Mouse (Mus musculus): ENCODE data around the gene Neil1. TPM values are rescaled to one million over a fixed set of nuclear protein-coding genes. Genes with fewer than 3 reads are reported as not detected.

Neil1 gene
- polyA plus RNA-seq, 1 experiment from 2014 or later = 7.4 TPM

GRCm38 (mm10) chr9:57143212-57143611 lies 4.9 kb downstream of the Neil1 start:
- Histone ChIP-seq H3K36me3 (replicated peaks; ENCODE audit: control insufficient read depth, insufficient read depth) (peaks cover 62% of the 10 kb centered on the region), H3K4me3 (replicated peaks; ENCODE audit: low read length) (no peak overlapping the region), H3K27ac (no peak overlapping the region), H3K4me1 (replicated peaks; ENCODE audit: control insufficient read depth, insufficient read depth, low read length) (peaks cover 10% of the 10 kb centered on the region), H3K27me3 (ENCODE audit: control insufficient read depth, insufficient read depth, low read length) (no peaks in the 10 kb centered on the region), H3K4me2 (replicated peaks) (no peak overlapping the region), H3K9ac (no peak overlapping the region), H3K9me3 (ENCODE audit: control insufficient read depth, low read length) (no peaks in the 10 kb centered on the region)
- DNase-seq (ENCODE audit: low spot score) (no peak), ATAC-seq (ENCODE audit: low FRiP score) (no peak)
- WGBS = 88% methylated on average over 11 of the region's 11 CpGs

- no peaks in the 10 kb centered on the region for H3K27me3 ChIP-seq (ENCODE audit: control insufficient read depth, insufficient read depth, low read length)
- H3K36me3 ChIP-seq (replicated peaks; ENCODE audit: control insufficient read depth, insufficient read depth) = peaks cover 77% of the 10 kb centered on the region
- H3K27ac ChIP-seq = no peak overlapping the region
- 92% methylated on average over 17 of the region's 17 CpGs for WGBS
- ATAC-seq (ENCODE audit: low FRiP score) (no peak), DNase-seq (ENCODE audit: low spot score) (no peak)
- H3K9ac ChIP-seq = no peak overlapping the region
- H3K4me3 ChIP-seq (replicated peaks; ENCODE audit: low read length) = no peak overlapping the region
- peaks cover 2% of the 10 kb centered on the region for H3K4me1 ChIP-seq (replicated peaks; ENCODE audit: control insufficient read depth, insufficient read depth, low read length)
- no peak overlapping the region for H3K4me2 ChIP-seq (replicated peaks)
- no peaks in the 10 kb centered on the region for H3K9me3 ChIP-seq (ENCODE audit: control insufficient read depth, low read length)
Observed at GRCm38 (mm10) chr9:57141417-57142353, 6.4 kb downstream of the Neil1 start.

GRCm38 (mm10) chr9:57139571-57139970 lies 8.5 kb downstream of the Neil1 start:
- WGBS = 97% methylated on average over 5 of the region's 5 CpGs
- Histone ChIP-seq H3K36me3 (replicated peaks; ENCODE audit: control insufficient read depth, insufficient read depth) (peaks cover 93% of the 10 kb centered on the region), H3K27me3 (ENCODE audit: control insufficient read depth, insufficient read depth, low read length) (no peaks in the 10 kb centered on the region), H3K9ac (no peak overlapping the region), H3K4me2 (replicated peaks) (no peak overlapping the region), H3K9me3 (ENCODE audit: control insufficient read depth, low read length) (no peaks in the 10 kb centered on the region), H3K27ac (no peak overlapping the region), H3K4me1 (replicated peaks; ENCODE audit: control insufficient read depth, insufficient read depth, low read length) (no peaks in the 10 kb centered on the region), H3K4me3 (replicated peaks; ENCODE audit: low read length) (no peak overlapping the region)
- DNase-seq (ENCODE audit: low spot score) = no peak
- no peak for ATAC-seq (ENCODE audit: low FRiP score)

- H3K4me1 ChIP-seq (replicated peaks; ENCODE audit: control insufficient read depth, insufficient read depth, low read length) = no peaks in the 10 kb centered on the region
- H3K4me3 ChIP-seq (replicated peaks; ENCODE audit: low read length) = no peak overlapping the region
- H3K36me3 ChIP-seq (replicated peaks; ENCODE audit: control insufficient read depth, insufficient read depth) = peaks cover 93% of the 10 kb centered on the region
- DNase-seq (ENCODE audit: low spot score) (no peak), ATAC-seq (ENCODE audit: low FRiP score) (no peak)
- WGBS = 76% methylated on average over 9 of the region's 9 CpGs
- H3K27me3 ChIP-seq (ENCODE audit: control insufficient read depth, insufficient read depth, low read length) = no peaks in the 10 kb centered on the region
- H3K9me3 ChIP-seq (ENCODE audit: control insufficient read depth, low read length) = no peaks in the 10 kb centered on the region
- H3K27ac ChIP-seq = no peak overlapping the region
- H3K9ac ChIP-seq = no peak overlapping the region
- H3K4me2 ChIP-seq (replicated peaks) = no peak overlapping the region
Observed at GRCm38 (mm10) chr9:57139110-57139509, 9.0 kb downstream of the Neil1 start.

GRCm38 (mm10) chr9:57138507-57138906 lies 9.6 kb downstream of the Neil1 start:
- H3K36me3 ChIP-seq (replicated peaks; ENCODE audit: control insufficient read depth, insufficient read depth) = peaks cover 89% of the 10 kb centered on the region
- no peak overlapping the region for H3K27ac ChIP-seq
- 93% methylated on average over 6 of the region's 6 CpGs for WGBS
- ATAC-seq (ENCODE audit: low FRiP score) = no peak
- no peaks in the 10 kb centered on the region for H3K27me3 ChIP-seq (ENCODE audit: control insufficient read depth, insufficient read depth, low read length)
- H3K4me1 ChIP-seq (replicated peaks; ENCODE audit: control insufficient read depth, insufficient read depth, low read length) = no peaks in the 10 kb centered on the region
- no peaks in the 10 kb centered on the region for H3K9me3 ChIP-seq (ENCODE audit: control insufficient read depth, low read length)
- no peak overlapping the region for H3K9ac ChIP-seq
- no peak overlapping the region for H3K4me3 ChIP-seq (replicated peaks; ENCODE audit: low read length)
- H3K4me2 ChIP-seq (replicated peaks) = no peak overlapping the region
- no peak for DNase-seq (ENCODE audit: low spot score)

- H3K4me3 ChIP-seq (replicated peaks; ENCODE audit: low read length) = no peak overlapping the region
- H3K36me3 ChIP-seq (replicated peaks; ENCODE audit: control insufficient read depth, insufficient read depth) = peaks cover 82% of the 10 kb centered on the region
- H3K27me3 ChIP-seq (ENCODE audit: control insufficient read depth, insufficient read depth, low read length) = no peaks in the 10 kb centered on the region
- 94% methylated on average over 9 of the region's 9 CpGs for WGBS
- ATAC-seq (ENCODE audit: low FRiP score) (no peak), DNase-seq (ENCODE audit: low spot score) (no peak)
- H3K9me3 ChIP-seq (ENCODE audit: control insufficient read depth, low read length) = no peaks in the 10 kb centered on the region
- no peaks in the 10 kb centered on the region for H3K4me1 ChIP-seq (replicated peaks; ENCODE audit: control insufficient read depth, insufficient read depth, low read length)
- H3K9ac ChIP-seq = no peak overlapping the region
- no peak overlapping the region for H3K4me2 ChIP-seq (replicated peaks)
- no peak overlapping the region for H3K27ac ChIP-seq
Observed at GRCm38 (mm10) chr9:57137777-57138176, 10.3 kb downstream of the Neil1 start.

GRCm38 (mm10) chr9:57137246-57137645 lies 10.9 kb downstream of the Neil1 start:
- no peak for ATAC-seq (ENCODE audit: low FRiP score)
- WGBS = 91% methylated on average over 6 of the region's 6 CpGs
- Histone ChIP-seq H3K4me1 (replicated peaks; ENCODE audit: control insufficient read depth, insufficient read depth, low read length) (no peaks in the 10 kb centered on the region), H3K9ac (no peak overlapping the region), H3K27ac (no peak overlapping the region), H3K4me2 (replicated peaks) (no peak overlapping the region), H3K9me3 (ENCODE audit: control insufficient read depth, low read length) (no peaks in the 10 kb centered on the region), H3K27me3 (ENCODE audit: control insufficient read depth, insufficient read depth, low read length) (no peaks in the 10 kb centered on the region), H3K36me3 (replicated peaks; ENCODE audit: control insufficient read depth, insufficient read depth) (peaks cover 79% of the 10 kb centered on the region), H3K4me3 (replicated peaks; ENCODE audit: low read length) (no peak overlapping the region)
- no peak for DNase-seq (ENCODE audit: low spot score)

GRCm38 (mm10) chr9:57130577-57131433 lies 17.3 kb downstream of the Neil1 start, which contains the start of gene Man2c1:
Man2c1 (plus strand) TSS chr9:57130690.
- under 1% methylated on average over 58 of the region's 58 CpGs for WGBS
- peaks cover 47% of the 10 kb centered on the region for H3K36me3 ChIP-seq (replicated peaks; ENCODE audit: control insufficient read depth, insufficient read depth)
- H3K4me2 ChIP-seq (replicated peaks) = peak within 1 kb of the TSS; percentile 90
- peak within 1 kb of the TSS; percentile 94 for H3K27ac ChIP-seq
- peak within 1 kb of the TSS; percentile 82 for H3K9ac ChIP-seq
- peak within 1 kb of the TSS; percentile 89 for H3K4me3 ChIP-seq (replicated peaks; ENCODE audit: low read length)
- H3K27me3 ChIP-seq (ENCODE audit: control insufficient read depth, insufficient read depth, low read length) = no peaks in the 10 kb centered on the region
- ATAC-seq (ENCODE audit: low FRiP score) = peak; percentile 91
- no peaks in the 10 kb centered on the region for H3K9me3 ChIP-seq (ENCODE audit: control insufficient read depth, low read length)
- DNase-seq (ENCODE audit: low spot score) = peak; percentile 94
- H3K4me1 ChIP-seq (replicated peaks; ENCODE audit: control insufficient read depth, insufficient read depth, low read length) = peaks cover 14% of the 10 kb centered on the region

GRCm38 (mm10) chr9:57129641-57130040 lies 18.5 kb downstream of the Neil1 start:
- no peak overlapping the region for H3K27ac ChIP-seq
- H3K9ac ChIP-seq = no peak overlapping the region

More at GRCm38 (mm10) chr9:57129641-57130040, 18.5 kb downstream of the Neil1 start:
- no peaks in the 10 kb centered on the region for H3K27me3 ChIP-seq (ENCODE audit: control insufficient read depth, insufficient read depth, low read length)
- peaks cover 14% of the 10 kb centered on the region for H3K4me1 ChIP-seq (replicated peaks; ENCODE audit: control insufficient read depth, insufficient read depth, low read length)
- peaks cover 47% of the 10 kb centered on the region for H3K36me3 ChIP-seq (replicated peaks; ENCODE audit: control insufficient read depth, insufficient read depth)
- H3K4me3 ChIP-seq (replicated peaks; ENCODE audit: low read length) = no peak overlapping the region
- no peak for ATAC-seq (ENCODE audit: low FRiP score)
- H3K4me2 ChIP-seq (replicated peaks) = peak overlapping the region; percentile 90
- no peaks in the 10 kb centered on the region for H3K9me3 ChIP-seq (ENCODE audit: control insufficient read depth, low read length)
- DNase-seq (ENCODE audit: low spot score) = no peak
